Comparison of ENCODE assay signal across 36 mouse cellular contexts in genomic region chr2:105062741-105063372, GRCm38 (mm10). TPM values are rescaled to one million over a fixed set of nuclear protein-coding genes. Genes with fewer than 3 reads are reported as not detected.
A peak's percentile ranks its signal among the peaks of the same experiment; 100 is the strongest.
DNase-seq lines count a peak whose midpoint lies in the region; ATAC-seq and TF ChIP-seq lines count a peak whose summit lies in the region.
"Had no signal": no experiment of that assay in that cellular context is flagged by ENCODE, and none has a peak within 500 bp of the region (broad histone marks: within the 10 kb centered on the region; RNA-seq: fewer than 3 reads in every experiment).

No protein-coding gene starts in this region.

- no peak for TF ChIP-seq CTCF in spleen, adult 2 months (IDR thresholded peaks at IDR 0.05; ENCODE audit: extremely low read depth, insufficient read depth, insufficient read length, insufficient replicate concordance)

- no peak for TF ChIP-seq POLR2A in spleen, adult 2 months (IDR thresholded peaks at IDR 0.05; ENCODE audit: low read depth, low read length)

- no peak overlapping the region for H3K4me3 ChIP-seq in spleen, adult 2 months (ENCODE audit: extremely low read depth, insufficient read depth, insufficient read length)
- no peak overlapping the region for H3K4me3 ChIP-seq in hindbrain, embryonic 12.5 days
- H3K4me3 ChIP-seq: embryonic facial prominence, embryonic 12.5 days; forebrain, embryonic 15.5 days; hindbrain, embryonic 13.5 days; limb, embryonic 12.5 days; liver, embryonic 15.5 days; midbrain, embryonic 10.5 days; midbrain, embryonic 15.5 days; neural tube, embryonic 15.5 days; stomach, embryonic 15.5 days had no signal

- peak overlapping the region; percentile 6; the same call in 1 of the 2 replicates for H3K27ac ChIP-seq in spleen, adult 2 months (ENCODE audit: insufficient read depth, low read length)
- H3K27ac ChIP-seq in hindbrain, embryonic 12.5 days: no peak overlapping the region
- H3K27ac ChIP-seq: embryonic facial prominence, embryonic 12.5 days; forebrain, embryonic 15.5 days; hindbrain, embryonic 13.5 days; limb, embryonic 12.5 days; liver, embryonic 15.5 days; midbrain, embryonic 10.5 days; midbrain, embryonic 15.5 days; neural tube, embryonic 15.5 days; stomach, embryonic 15.5 days had no signal

- WGBS in spleen, adult 2 months: 65% methylated on average over 7 of the region's 7 CpGs
- 55% methylated on average over 7 of the region's 7 CpGs for WGBS in hindbrain, embryonic 12.5 days

- H3K4me1 ChIP-seq in spleen, adult 2 months (ENCODE audit: control insufficient read depth, insufficient read depth, insufficient read length): no peaks in the 10 kb centered on the region; the same call in 1 of the 2 replicates
- no peaks in the 10 kb centered on the region for H3K4me1 ChIP-seq in hindbrain, embryonic 12.5 days
- H3K4me1 ChIP-seq: embryonic facial prominence, embryonic 12.5 days; forebrain, embryonic 15.5 days; hindbrain, embryonic 13.5 days; limb, embryonic 12.5 days; midbrain, embryonic 15.5 days; neural tube, embryonic 15.5 days; stomach, embryonic 15.5 days had no signal

- no peak overlapping the region for H3K4me2 ChIP-seq in hindbrain, embryonic 12.5 days (replicated peaks)
- H3K4me2 ChIP-seq: embryonic facial prominence, embryonic 12.5 days; forebrain, embryonic 15.5 days; heart, embryonic 11.5 days; hindbrain, embryonic 13.5 days; limb, embryonic 12.5 days; liver, embryonic 15.5 days; lung, embryonic 14.5 days; midbrain, embryonic 15.5 days; neural tube, embryonic 15.5 days; stomach, embryonic 15.5 days had no signal

- no peaks in the 10 kb centered on the region for H3K27me3 ChIP-seq in spleen, adult 2 months (ENCODE audit: control insufficient read depth, insufficient read depth, low read length)
- no peaks in the 10 kb centered on the region for H3K27me3 ChIP-seq in hindbrain, embryonic 12.5 days
- H3K27me3 ChIP-seq: embryonic facial prominence, embryonic 12.5 days; forebrain, embryonic 15.5 days; hindbrain, embryonic 13.5 days; limb, embryonic 12.5 days; liver, embryonic 15.5 days; midbrain, embryonic 15.5 days; stomach, embryonic 15.5 days had no signal

- H3K36me3 ChIP-seq in spleen, adult 2 months (ENCODE audit: control insufficient read depth, insufficient read depth, low read length): no peaks in the 10 kb centered on the region
- H3K36me3 ChIP-seq in hindbrain, embryonic 12.5 days: no peaks in the 10 kb centered on the region
- H3K36me3 ChIP-seq: embryonic facial prominence, embryonic 12.5 days; forebrain, embryonic 15.5 days; hindbrain, embryonic 13.5 days; limb, embryonic 12.5 days; liver, embryonic 15.5 days; midbrain, embryonic 10.5 days; midbrain, embryonic 15.5 days; neural tube, embryonic 15.5 days; stomach, embryonic 15.5 days had no signal

- H3K9ac ChIP-seq in hindbrain, embryonic 12.5 days: no peak overlapping the region
- H3K9ac ChIP-seq: embryonic facial prominence, embryonic 12.5 days; forebrain, embryonic 15.5 days; hindbrain, embryonic 13.5 days; limb, embryonic 12.5 days; liver, embryonic 15.5 days; lung, embryonic 14.5 days; midbrain, embryonic 15.5 days; neural tube, embryonic 15.5 days; stomach, embryonic 15.5 days had no signal

- peak; percentile 30 for DNase-seq in kidney, adult 9 months
- DNase-seq in kidney, postnatal 4 days: no peak
- peak in 1 of 2 experiments; percentile 12 for DNase-seq in spleen, adult 2 months (ENCODE audit: low read depth in 1 of 2, low spot score in 2 of 2)
- no peak for DNase-seq in spleen, adult 18-20 months
- no peak for DNase-seq in left cerebral cortex, postnatal 10 days (ENCODE audit: extremely low spot score in 1 of 2, low spot score in 2 of 2)
- DNase-seq: adrenal gland, adult 8-10 months; cerebellum, adult 2 months; cerebellum, postnatal 25 days; embryo, embryonic 11 days; gastrocnemius, postnatal 25 days; heart, postnatal 36 days; lung, embryonic 14.5 days; lung, postnatal 14 days; right cerebral cortex, postnatal 25 days had no signal

- intact Hi-C loops in left cerebral cortex, postnatal 10 days (cut with DNase I): no loop called here

- 0 out of 2 replicates have a peak, but pooled peaks have one; percentile 39 for ATAC-seq in common myeloid progenitor, adult 5-6 weeks (replicated peaks; ENCODE audit: low read depth, poor library complexity, severe bottlenecking)
- ATAC-seq in hindbrain, embryonic 12.5 days (ENCODE audit: low FRiP score): no peak
- ATAC-seq: forebrain, embryonic 15.5 days; intestine, postnatal 0 days; midbrain, embryonic 15.5 days had no signal

- H3K9me3 ChIP-seq in hindbrain, embryonic 12.5 days (replicated peaks): no peaks in the 10 kb centered on the region
- H3K9me3 ChIP-seq: embryonic facial prominence, embryonic 12.5 days; forebrain, embryonic 15.5 days; hindbrain, embryonic 13.5 days; limb, embryonic 12.5 days; liver, embryonic 15.5 days; midbrain, embryonic 10.5 days; midbrain, embryonic 15.5 days; neural tube, embryonic 15.5 days; stomach, embryonic 15.5 days had no signal

RNA-seq across cellular contexts. Expression of gene Gm11060, which starts 29.0 kb away (rescaled TPM):
- polyA plus RNA-seq in spleen, adult 2 months (2012; rRNA removed): not detected in 2 replicates
- total RNA-seq in common myeloid progenitor, adult 5-6 weeks (2017): not detected in 2 replicates
- not detected for total RNA-seq in left cerebral cortex, postnatal 10 days (2021)
- polyA plus RNA-seq in hindbrain, embryonic 12.5 days (2016; fragmentation: Nextera tagmentation; extraction: Ambion mirVana): not detected in 2 replicates
- total RNA-seq: adrenal gland, adult 8-10 months; adrenal gland, postnatal 4 days; gastrocnemius, adult 18-20 months; gastrocnemius, postnatal 25 days; heart, postnatal 36 days; layer of hippocampus, adult 18-20 months; layer of hippocampus, postnatal 10 days; left cerebral cortex, adult 18-20 months; left cerebral cortex, postnatal 25 days; liver, adult 2 months had no signal
- polyA plus RNA-seq: cerebellum, adult 2 months; embryonic facial prominence, embryonic 12.5 days; forebrain, embryonic 15.5 days; frontal cortex, adult 2 months; heart, embryonic 11.5 days; heart, embryonic 16.5 days; hindbrain, embryonic 13.5 days; intestine, postnatal 0 days; limb, embryonic 12.5 days; liver, adult 2 months; liver, embryonic 15.5 days; lung, embryonic 14.5 days; midbrain, embryonic 10.5 days; midbrain, embryonic 15.5 days; neural tube, embryonic 15.5 days; stomach, embryonic 15.5 days had no signal

RNA-seq across cellular contexts. Expression of gene Eif3m, which starts 46.0 kb away (rescaled TPM):
- 14.9 and 17.2 TPM in 2 replicates for polyA plus RNA-seq in spleen, adult 2 months (2012; rRNA removed)
- 351 and 353 TPM in 2 replicates for total RNA-seq in common myeloid progenitor, adult 5-6 weeks (2017)
- total RNA-seq in left cerebral cortex, postnatal 10 days (2021): 10 to 100 TPM; 99.6 to 99.8 TPM
- polyA plus RNA-seq in hindbrain, embryonic 12.5 days (2016; fragmentation: Nextera tagmentation; extraction: Ambion mirVana): 228 and 234 TPM in 2 replicates
